Mouse (Mus musculus): ENCODE measurements at regions not wholly inside any gene's neighbourhood (a gene's known extent, or its start where the extent isn't known, plus 50 kb on each side); places are given as distances from the start of the nearest gene placed in this dataset.
A peak's percentile ranks its signal among the peaks of the same experiment; 100 is the strongest.

GRCm38 (mm10) chr2:21129621-21130020 lies 75.5 kb downstream of the Enkur start:
- no peaks in the 10 kb centered on the region for H3K4me1 ChIP-seq (replicated peaks; ENCODE audit: control insufficient read depth, insufficient read depth, low read length)
- H3K4me2 ChIP-seq (replicated peaks; ENCODE audit: low read depth), result no peak overlapping the region
- H3K27me3 ChIP-seq (replicated peaks; ENCODE audit: control insufficient read depth, insufficient read depth, low read length), result no peaks in the 10 kb centered on the region
- no peaks in the 10 kb centered on the region for H3K36me3 ChIP-seq (ENCODE audit: control insufficient read depth, insufficient read depth)
- no peak for TF ChIP-seq CTCF (IDR thresholded peaks at IDR 0.05; ENCODE audit: low read depth)
- H3K27ac ChIP-seq (ENCODE audit: low read depth, low read length), result no peak overlapping the region
- H3K4me3 ChIP-seq (ENCODE audit: low read depth, low read length), result no peak overlapping the region
- 79% methylated on average over 7 of the region's 7 CpGs for WGBS
- no peak overlapping the region for H3K9ac ChIP-seq (ENCODE audit: low read depth, low read length)
- no peak for ATAC-seq
- no peaks in the 10 kb centered on the region for H3K9me3 ChIP-seq (ENCODE audit: control insufficient read depth)

- Histone ChIP-seq H3K4me1 (replicated peaks; ENCODE audit: control insufficient read depth, insufficient read depth, low read length) (no peaks in the 10 kb centered on the region), H3K4me3 (ENCODE audit: low read depth, low read length) (no peak overlapping the region), H3K27me3 (replicated peaks; ENCODE audit: control insufficient read depth, insufficient read depth, low read length) (no peaks in the 10 kb centered on the region), H3K27ac (ENCODE audit: low read depth, low read length) (no peak overlapping the region), H3K9ac (ENCODE audit: low read depth, low read length) (no peak overlapping the region), H3K9me3 (ENCODE audit: control insufficient read depth) (no peaks in the 10 kb centered on the region), H3K36me3 (ENCODE audit: control insufficient read depth, insufficient read depth) (no peaks in the 10 kb centered on the region), H3K4me2 (replicated peaks; ENCODE audit: low read depth) (no peak overlapping the region)
- TF ChIP-seq CTCF (IDR thresholded peaks at IDR 0.05; ENCODE audit: low read depth), result no peak
- 75% methylated on average over 1 of the region's 1 CpGs for WGBS
- no peak for ATAC-seq
These were observed 78.6 kb downstream of the Enkur start for GRCm38 (mm10) chr2:21126531-21126930.

- no peak for ATAC-seq
- Histone ChIP-seq H3K27ac (ENCODE audit: low read depth, low read length) (no peak overlapping the region), H3K4me2 (replicated peaks; ENCODE audit: low read depth) (no peak overlapping the region), H3K9ac (ENCODE audit: low read depth, low read length) (no peak overlapping the region), H3K4me1 (replicated peaks; ENCODE audit: control insufficient read depth, insufficient read depth, low read length) (no peaks in the 10 kb centered on the region), H3K4me3 (ENCODE audit: low read depth, low read length) (no peak overlapping the region), H3K36me3 (ENCODE audit: control insufficient read depth, insufficient read depth) (no peaks in the 10 kb centered on the region), H3K9me3 (ENCODE audit: control insufficient read depth) (no peaks in the 10 kb centered on the region), H3K27me3 (replicated peaks; ENCODE audit: control insufficient read depth, insufficient read depth, low read length) (no peaks in the 10 kb centered on the region)
- TF ChIP-seq CTCF (IDR thresholded peaks at IDR 0.05; ENCODE audit: low read depth), result no peak
- 36% methylated on average over 3 of the region's 3 CpGs for whole genome bisulfite sequencing
These were observed 82.7 kb downstream of the Enkur start for GRCm38 (mm10) chr2:21122421-21122820.

- H3K4me1 ChIP-seq (replicated peaks; ENCODE audit: control insufficient read depth, insufficient read depth, low read length), result no peaks in the 10 kb centered on the region
- no peaks in the 10 kb centered on the region for H3K27me3 ChIP-seq (replicated peaks; ENCODE audit: control insufficient read depth, insufficient read depth, low read length)
- WGBS, result 80% methylated on average over 1 of the region's 1 CpGs
- H3K9me3 ChIP-seq (ENCODE audit: control insufficient read depth), result no peaks in the 10 kb centered on the region
- ATAC-seq, result no peak
- H3K4me2 ChIP-seq (replicated peaks; ENCODE audit: low read depth), result no peak overlapping the region
- no peak overlapping the region for H3K4me3 ChIP-seq (ENCODE audit: low read depth, low read length)
- TF ChIP-seq CTCF (IDR thresholded peaks at IDR 0.05; ENCODE audit: low read depth), result 0 out of 2 replicates have a peak, but pooled peaks have one; percentile 4
- H3K9ac ChIP-seq (ENCODE audit: low read depth, low read length), result no peak overlapping the region
- H3K36me3 ChIP-seq (ENCODE audit: control insufficient read depth, insufficient read depth), result no peaks in the 10 kb centered on the region
- H3K27ac ChIP-seq (ENCODE audit: low read depth, low read length), result no peak overlapping the region
These were observed 83.5 kb downstream of the Enkur start for GRCm38 (mm10) chr2:21121663-21122062.

- no peaks in the 10 kb centered on the region for H3K27me3 ChIP-seq (replicated peaks; ENCODE audit: control insufficient read depth, insufficient read depth, low read length)
- H3K9me3 ChIP-seq (ENCODE audit: control insufficient read depth), result no peaks in the 10 kb centered on the region
- H3K36me3 ChIP-seq (ENCODE audit: control insufficient read depth, insufficient read depth), result no peaks in the 10 kb centered on the region
- H3K9ac ChIP-seq (ENCODE audit: low read depth, low read length), result no peak overlapping the region
- no peaks in the 10 kb centered on the region for H3K4me1 ChIP-seq (replicated peaks; ENCODE audit: control insufficient read depth, insufficient read depth, low read length)
- TF ChIP-seq CTCF (IDR thresholded peaks at IDR 0.05; ENCODE audit: low read depth), result no peak
- 87% methylated on average over 5 of the region's 5 CpGs for WGBS
- no peak for ATAC-seq
- no peak overlapping the region for H3K4me3 ChIP-seq (ENCODE audit: low read depth, low read length)
- H3K27ac ChIP-seq (ENCODE audit: low read depth, low read length), result no peak overlapping the region
- H3K4me2 ChIP-seq (replicated peaks; ENCODE audit: low read depth), result no peak overlapping the region
These were observed 88.3 kb downstream of the Enkur start for GRCm38 (mm10) chr2:21116817-21117216.

GRCm38 (mm10) chr2:21111527-21111926 lies 93.6 kb downstream of the Enkur start:
- no peak for ATAC-seq
- Histone ChIP-seq H3K9ac (ENCODE audit: low read depth, low read length) (no peak overlapping the region), H3K4me3 (ENCODE audit: low read depth, low read length) (no peak overlapping the region), H3K27ac (ENCODE audit: low read depth, low read length) (no peak overlapping the region), H3K27me3 (replicated peaks; ENCODE audit: control insufficient read depth, insufficient read depth, low read length) (no peaks in the 10 kb centered on the region), H3K36me3 (ENCODE audit: control insufficient read depth, insufficient read depth) (no peaks in the 10 kb centered on the region), H3K4me2 (replicated peaks; ENCODE audit: low read depth) (no peak overlapping the region), H3K4me1 (replicated peaks; ENCODE audit: control insufficient read depth, insufficient read depth, low read length) (no peaks in the 10 kb centered on the region), H3K9me3 (ENCODE audit: control insufficient read depth) (no peaks in the 10 kb centered on the region)
- TF ChIP-seq CTCF (IDR thresholded peaks at IDR 0.05; ENCODE audit: low read depth), result no peak
- 89% methylated on average over 1 of the region's 1 CpGs for WGBS

- Histone ChIP-seq H3K27ac (ENCODE audit: low read depth, low read length) (no peak overlapping the region), H3K4me1 (replicated peaks; ENCODE audit: control insufficient read depth, insufficient read depth, low read length) (no peaks in the 10 kb centered on the region), H3K36me3 (ENCODE audit: control insufficient read depth, insufficient read depth) (no peaks in the 10 kb centered on the region), H3K4me3 (ENCODE audit: low read depth, low read length) (no peak overlapping the region), H3K27me3 (replicated peaks; ENCODE audit: control insufficient read depth, insufficient read depth, low read length) (no peaks in the 10 kb centered on the region), H3K9ac (ENCODE audit: low read depth, low read length) (no peak overlapping the region), H3K9me3 (ENCODE audit: control insufficient read depth) (no peaks in the 10 kb centered on the region), H3K4me2 (replicated peaks; ENCODE audit: low read depth) (no peak overlapping the region)
- no peak for TF ChIP-seq CTCF (IDR thresholded peaks at IDR 0.05; ENCODE audit: low read depth)
- ATAC-seq, result no peak
- WGBS, result 88% methylated on average over 6 of the region's 6 CpGs
These were observed 104.8 kb downstream of the Enkur start for GRCm38 (mm10) chr2:21100248-21100808.

All from intestine, postnatal 0 days (tissue).